Mouse (Mus musculus) frontal cortex, adult (tissue): ENCODE measurements around the gene Entpd5.
A peak's percentile ranks its signal among the peaks of the same experiment; 100 is the strongest.
"Not testable (repeated sequence)": the region's sequence is repeated elsewhere in the genome, so short reads cannot be mapped to it uniquely, and the experiment has no call there.

Experiments used
- ATAC-seq: cut with Nextera tagmentation; 2 replicates; pipeline ENCODE4 v1.9.2; 2017; ENCODE audit warnings: mild to moderate bottlenecking, moderate library complexity, mixed read lengths; ENCODE audit not compliant: low TSS enrichment

Entpd5 gene

GRCm38 (mm10) chr12:84399135-84399534 lies 9.7 kb downstream of the Entpd5 start:
- no peak for ATAC-seq

GRCm38 (mm10) chr12:84398629-84399028 lies 10.2 kb downstream of the Entpd5 start:
- no peak for ATAC-seq

- ATAC-seq: no peak
These were observed 11.1 kb downstream of the Entpd5 start for GRCm38 (mm10) chr12:84397685-84398084.

- no peak for ATAC-seq
These were observed 11.7 kb downstream of the Entpd5 start for GRCm38 (mm10) chr12:84396947-84397679.

- no peak for ATAC-seq
These were observed 15.0 kb downstream of the Entpd5 start for GRCm38 (mm10) chr12:84393847-84394246.

GRCm38 (mm10) chr12:84392681-84393080 lies 16.1 kb downstream of the Entpd5 start:
- no peak for ATAC-seq

- ATAC-seq: no peak
These were observed 18.5 kb downstream of the Entpd5 start for GRCm38 (mm10) chr12:84390336-84390735.

- no peak for ATAC-seq
These were observed 19.9 kb downstream of the Entpd5 start for GRCm38 (mm10) chr12:84388774-84389400.

GRCm38 (mm10) chr12:84388097-84388496 lies 20.7 kb downstream of the Entpd5 start:
- ATAC-seq: no peak

GRCm38 (mm10) chr12:84385408-84385807 lies 23.4 kb downstream of the Entpd5 start:
- ATAC-seq: peak; percentile 20; the same call in 1 of the 2 replicates

- ATAC-seq: peak; percentile 27; the same call in 1 of the 2 replicates
These were observed 24.2 kb downstream of the Entpd5 start for GRCm38 (mm10) chr12:84384644-84385081.

GRCm38 (mm10) chr12:84382369-84382768 lies 26.5 kb downstream of the Entpd5 start:
- no peak for ATAC-seq

- ATAC-seq: no peak
These were observed 34.9 kb downstream of the Entpd5 start for GRCm38 (mm10) chr12:84373831-84374481.

- ATAC-seq: no peak
These were observed 37.2 kb downstream of the Entpd5 start for GRCm38 (mm10) chr12:84371647-84372046.

- ATAC-seq: no peak
These were observed 41.9 kb downstream of the Entpd5 start for GRCm38 (mm10) chr12:84366971-84367370.

GRCm38 (mm10) chr12:84365137-84365536 lies 43.7 kb downstream of the Entpd5 start:
- no peak for ATAC-seq

GRCm38 (mm10) chr12:84364291-84364690 lies 44.5 kb downstream of the Entpd5 start:
- ATAC-seq: no peak

- no peak for ATAC-seq
These were observed 46.0 kb downstream of the Entpd5 start for GRCm38 (mm10) chr12:84362872-84363271.

GRCm38 (mm10) chr12:84361555-84362489 lies 47.0 kb downstream of the Entpd5 start, which contains the start of the genes Coq6 and Fam161b:
Gene Coq6 (plus strand): TSS chr12:84361657.
Gene Fam161b (minus strand): TSS chr12:84361833.
- ATAC-seq: peak; percentile 98

- not testable (repeated sequence) for ATAC-seq
These were observed 50.1 kb downstream of the Entpd5 start for GRCm38 (mm10) chr12:84358699-84359098.

GRCm38 (mm10) chr12:84347192-84347591 lies 61.6 kb downstream of the Entpd5 start:
- ATAC-seq: peak; percentile 48; the same call in 1 of the 2 replicates
